13 mouse cellular contexts compared by ENCODE assay signal in genomic region chr1:163280842-163281122, GRCm38 (mm10). TPM values are rescaled to one million over a fixed set of nuclear protein-coding genes. Genes with fewer than 3 reads are reported as not detected.
DNase-seq lines count a peak whose midpoint lies in the region; ATAC-seq and TF ChIP-seq lines count a peak whose summit lies in the region.
"Had no signal": no experiment of that assay in that cellular context is flagged by ENCODE, and none has a peak within 500 bp of the region (broad histone marks: within the 10 kb centered on the region; RNA-seq: fewer than 3 reads in every experiment).

No protein-coding gene starts in this region.

- no peak for TF ChIP-seq POLR2A in limb, embryonic 14.5 days (IDR thresholded peaks at IDR 0.05; ENCODE audit: borderline replicate concordance, extremely low read depth, insufficient read depth, insufficient read length)
- no peak for TF ChIP-seq POLR2A in myocyte (IDR thresholded peaks at IDR 0.05; ENCODE audit: insufficient read length, low read depth)
- TF ChIP-seq POLR2A in cerebellum, adult 2 months (IDR thresholded peaks at IDR 0.05; ENCODE audit: borderline replicate concordance, insufficient read depth, low read length): no peak

- ATAC-seq in limb, embryonic 14.5 days (ENCODE audit: low FRiP score, low read depth): no peak
- no peak for ATAC-seq in heart, embryonic 14.5 days (ENCODE audit: insufficient number of reproducible peaks, insufficient read depth, low FRiP score, low read depth)
- no peak for ATAC-seq in granulocyte monocyte progenitor cell, adult 5-6 weeks (replicated peaks; ENCODE audit: poor library complexity, severe bottlenecking)
- ATAC-seq: intestine, embryonic 15.5 days had no signal

- no peaks in the 10 kb centered on the region for H3K79me2 ChIP-seq in myocyte (ENCODE audit: control insufficient read depth, insufficient read depth)

- H3K4me1 ChIP-seq in limb, embryonic 14.5 days (ENCODE audit: control insufficient read depth, insufficient read depth, low read length): peaks cover 53% of the 10 kb centered on the region
- peaks cover 36% of the 10 kb centered on the region for H3K4me1 ChIP-seq in limb, embryonic 10.5 days
- H3K4me1 ChIP-seq in heart, embryonic 14.5 days (ENCODE audit: control insufficient read depth in 2 of 2, insufficient read depth in 2 of 2, low read length in 2 of 2): peaks cover 9 to 29% of the 10 kb centered on the region in 2 experiments
- no peaks in the 10 kb centered on the region for H3K4me1 ChIP-seq in cerebellum, adult 2 months (ENCODE audit: control insufficient read depth, insufficient read depth, low read length)
- H3K4me1 ChIP-seq: intestine, embryonic 15.5 days had no signal

- no peaks in the 10 kb centered on the region for H3K27me3 ChIP-seq in limb, embryonic 14.5 days (ENCODE audit: control insufficient read depth, insufficient read depth, low read length)
- no peaks in the 10 kb centered on the region for H3K27me3 ChIP-seq in limb, embryonic 10.5 days (ENCODE audit: low read depth, poor library complexity, severe bottlenecking)
- H3K27me3 ChIP-seq in heart, embryonic 14.5 days (ENCODE audit: control insufficient read depth, insufficient read depth, low read length): no peaks in the 10 kb centered on the region
- no peaks in the 10 kb centered on the region for H3K27me3 ChIP-seq in myocyte (ENCODE audit: control insufficient read depth, insufficient read depth, insufficient read length)
- H3K27me3 ChIP-seq in cerebellum, adult 2 months (ENCODE audit: control insufficient read depth, insufficient read depth, low read length): no peaks in the 10 kb centered on the region
- H3K27me3 ChIP-seq: intestine, embryonic 15.5 days; midbrain, embryonic 12.5 days had no signal

- no peak overlapping the region for H3K9ac ChIP-seq in limb, embryonic 14.5 days (ENCODE audit: low read depth, low read length, severe bottlenecking)
- H3K9ac ChIP-seq in heart, embryonic 14.5 days (ENCODE audit: low read length): no peak overlapping the region
- H3K9ac ChIP-seq: intestine, embryonic 15.5 days; midbrain, embryonic 12.5 days had no signal

- H3K9me3 ChIP-seq in limb, embryonic 14.5 days (ENCODE audit: control insufficient read depth, low read length): no peaks in the 10 kb centered on the region
- H3K9me3 ChIP-seq in limb, embryonic 10.5 days (replicated peaks): no peaks in the 10 kb centered on the region
- H3K9me3 ChIP-seq in heart, embryonic 14.5 days (ENCODE audit: control insufficient read depth, low read length): no peaks in the 10 kb centered on the region
- H3K9me3 ChIP-seq: intestine, embryonic 15.5 days; midbrain, embryonic 12.5 days had no signal

- H3ac ChIP-seq in myocyte (ENCODE audit: control insufficient read depth, insufficient read length): no peak overlapping the region

- H3K36me3 ChIP-seq in limb, embryonic 14.5 days (ENCODE audit: control insufficient read depth, insufficient read depth, low read length): peaks cover 7% of the 10 kb centered on the region; the same call in 1 of the 2 replicates
- peaks cover 82% of the 10 kb centered on the region for H3K36me3 ChIP-seq in limb, embryonic 10.5 days
- no peaks in the 10 kb centered on the region for H3K36me3 ChIP-seq in heart, embryonic 14.5 days (ENCODE audit: control insufficient read depth, insufficient read depth, low read length)
- H3K36me3 ChIP-seq in myocyte (ENCODE audit: control insufficient read depth, insufficient read depth): no peaks in the 10 kb centered on the region
- H3K36me3 ChIP-seq: intestine, embryonic 15.5 days; midbrain, embryonic 12.5 days had no signal

- H3K27ac ChIP-seq in limb, embryonic 14.5 days (replicated peaks; ENCODE audit: low read depth, low read length): 0 out of 2 replicates have a peak overlapping the region, but pooled peaks have one; percentile 16
- no peak overlapping the region for H3K27ac ChIP-seq in limb, embryonic 10.5 days
- peak overlapping the region; percentile 67 to 84; a peak in 3 of 4 replicates for H3K27ac ChIP-seq in heart, embryonic 14.5 days (replicated peaks in 1 of 2; ENCODE audit: control insufficient read depth in 1 of 2, insufficient read depth in 1 of 2, low read depth in 2 of 2, low read length in 2 of 2)
- H3K27ac ChIP-seq in cerebellum, adult 2 months (ENCODE audit: insufficient read depth, low read length): no peak overlapping the region
- H3K27ac ChIP-seq: intestine, embryonic 15.5 days; midbrain, embryonic 12.5 days had no signal

- DNase-seq in heart, adult 11 months: peak; percentile 90
- no peak for DNase-seq in heart, adult 18-20 months
- no peak for DNase-seq in limb, embryonic 14.5 days (ENCODE audit: low spot score)
- DNase-seq in limb, embryonic 10.5 days (ENCODE audit: low spot score): no peak
- DNase-seq in cerebellum, adult 2 months: no peak
- DNase-seq: cerebellum, postnatal 25 days; right cerebral cortex, postnatal 4 days; thymus, postnatal 4 days had no signal

- no peak overlapping the region for H3K4me3 ChIP-seq in limb, embryonic 14.5 days (replicated peaks; ENCODE audit: low read length)
- H3K4me3 ChIP-seq in limb, embryonic 10.5 days: no peak overlapping the region
- no peak overlapping the region for H3K4me3 ChIP-seq in heart, embryonic 14.5 days (ENCODE audit: control insufficient read depth in 1 of 2, insufficient read depth in 1 of 2, low read depth in 1 of 2, low read length in 2 of 2)
- no peak overlapping the region for H3K4me3 ChIP-seq in myocyte
- no peak overlapping the region for H3K4me3 ChIP-seq in cerebellum, adult 2 months (replicated peaks; ENCODE audit: insufficient read depth, low read depth, low read length)
- H3K4me3 ChIP-seq: intestine, embryonic 15.5 days; midbrain, embryonic 12.5 days had no signal

- no peak overlapping the region for H3K4me2 ChIP-seq in limb, embryonic 14.5 days (replicated peaks; ENCODE audit: low read depth, low read length, severe bottlenecking)
- no peak overlapping the region for H3K4me2 ChIP-seq in heart, embryonic 14.5 days (ENCODE audit: low read length)
- peak overlapping the region; percentile 34 for H3K4me2 ChIP-seq in myocyte (ENCODE audit: low read depth)
- H3K4me2 ChIP-seq: intestine, embryonic 15.5 days; midbrain, embryonic 12.5 days had no signal

- 41% methylated on average over 2 of the region's 2 CpGs for WGBS in limb, embryonic 14.5 days
- WGBS in limb, embryonic 10.5 days: 67% methylated on average over 2 of the region's 2 CpGs
- 27% methylated on average over 2 of the region's 2 CpGs for WGBS in heart, embryonic 14.5 days
- 51% methylated on average over 2 of the region's 2 CpGs for WGBS in cerebellum, adult 2 months

- TF ChIP-seq CTCF in cerebellum, adult 2 months (IDR thresholded peaks at IDR 0.05; ENCODE audit: borderline replicate concordance, insufficient read depth, low read depth, low read length): no peak

TF ChIP-seq in myocyte, 11 proteins besides CTCF, POLR2A, EP300 and RAD21:
- no peak for TF ChIP-seq E2F4 (IDR thresholded peaks at IDR 0.05; ENCODE audit: insufficient read depth)
- no peak for TF ChIP-seq REST (IDR thresholded peaks at IDR 0.05; ENCODE audit: insufficient read depth, insufficient read length)
- no peak for TF ChIP-seq USF1 (IDR thresholded peaks at IDR 0.05; ENCODE audit: low read depth)
- no peak for TF ChIP-seq POLR2AphosphoS2 (IDR thresholded peaks at IDR 0.05; ENCODE audit: insufficient read length, low read depth)
- no peak for TF ChIP-seq MAX (IDR thresholded peaks at IDR 0.05; ENCODE audit: low read depth)
- TF ChIP-seq CEBPB (IDR thresholded peaks at IDR 0.05; ENCODE audit: insufficient read depth, poor library complexity, severe bottlenecking): no peak
- TF ChIP-seq TCF12 (IDR thresholded peaks at IDR 0.05; ENCODE audit: insufficient read depth, poor library complexity, severe bottlenecking): no peak
- TF ChIP-seq TCF3 (IDR thresholded peaks at IDR 0.05; ENCODE audit: insufficient read length, low read depth): no peak
- no peak for TF ChIP-seq SRF (IDR thresholded peaks at IDR 0.05; ENCODE audit: control insufficient read depth, insufficient read length, low read depth)
- no peak for TF ChIP-seq MYOG (IDR thresholded peaks at IDR 0.05; ENCODE audit: control insufficient read depth in 1 of 3, insufficient read depth in 1 of 3, insufficient read length in 2 of 3, low read depth in 2 of 3)
- TF ChIP-seq MYOD1 (IDR thresholded peaks at IDR 0.05; ENCODE audit: control insufficient read depth in 1 of 3, insufficient read length in 2 of 3, low read depth in 2 of 3): no peak

RNA-seq across cellular contexts. Expression of gene Prrx1, which starts 32.7 kb away (rescaled TPM):
- total RNA-seq in heart, adult 18-20 months (2021): 10 to 100 TPM; 26.3 to 30.7 TPM
- 122 and 123 TPM in 2 replicates for polyA plus RNA-seq in limb, embryonic 14.5 days (2012; rRNA removed)
- polyA plus RNA-seq in limb, embryonic 14.5 days (2014; fragmentation: Nextera tagmentation; extraction: Ambion mirVana): 114 and 134 TPM in 2 replicates
- polyA plus RNA-seq in limb, embryonic 10.5 days (2016; fragmentation: Nextera tagmentation; extraction: Ambion mirVana): 169 and 219 TPM in 2 replicates
- polyA plus RNA-seq in heart, embryonic 14.5 days (2014; fragmentation: Nextera tagmentation; extraction: Ambion mirVana): 8.9 and 9.0 TPM in 2 replicates
- 7.0 TPM for polyA plus RNA-seq in myocyte (2012; fragmentation: generic; extraction: Trizol)
- total RNA-seq in granulocyte monocyte progenitor cell, adult 5-6 weeks (2014; fragmentation: Nextera tagmentation): not detected in 2 replicates
- total RNA-seq in granulocyte monocyte progenitor cell, adult 5-6 weeks (2017): not detected in 2 replicates
- polyA plus RNA-seq in cerebellum, adult 2 months (2012; rRNA removed): 4.1 and 4.6 TPM in 2 replicates

Comparison
In these comparisons a context has a peak if more than half of its experiments do, and no peak if none do; other contexts are left out.
1. H3K27ac ChIP-seq: peak in limb, embryonic 14.5 days (single experiment) and heart, embryonic 14.5 days (2 of 2); none in limb, embryonic 10.5 days (single experiment) and cerebellum, adult 2 months (single experiment).
2. RNA of gene Prrx1, which starts 32.7 kb away (polyA plus RNA-seq): 169 to 219 TPM in limb, embryonic 10.5 days and 114 to 134 TPM in limb, embryonic 14.5 days; 8.9 to 9.0 TPM in heart, embryonic 14.5 days, 7.0 TPM in myocyte (single experiment) and 4.1 to 4.6 TPM in cerebellum, adult 2 months; every median in the first group is over 10 times any median in the second.